Mouse (Mus musculus) common myeloid progenitor, adult 5-6 weeks (primary cell): ENCODE results near the gene Bhlhe40. TPM values are rescaled to one million over a fixed set of nuclear protein-coding genes. Genes with fewer than 3 reads are reported as not detected.

ENCODE experiments used
- ATAC-seq: replicated peaks from 2 replicates; pipeline ENCODE4 v1.8.0; 2016; ENCODE audit warnings: low read depth, mild to moderate bottlenecking, moderate TSS enrichment, inconsistent platforms; ENCODE audit not compliant: poor library complexity, severe bottlenecking
- total RNA-seq: library from RNA; stranded (forward); fragments of 200-1000, 187-1606 nt; gene quantifications from 2 replicates; pipeline ENCODE4 v1.2.3, GENCODE M21; 2017

Bhlhe40 gene
- total RNA-seq, result 4.3 and 4.6 TPM in 2 replicates

GRCm38 (mm10) chr6:108660206-108660877, at the start of gene Bhlhe40:
Gene Bhlhe40 (plus strand): TSS chr6:108660629.
- ATAC-seq, result peak; percentile 44

GRCm38 (mm10) chr6:108611663-108612062, 48.8 kb upstream of the Bhlhe40 start:
- ATAC-seq, result peak; percentile 83

- peak; percentile 58 for ATAC-seq
Measured at GRCm38 (mm10) chr6:108618025-108618424, 42.4 kb upstream of the Bhlhe40 start.

GRCm38 (mm10) chr6:108623028-108623565, 37.3 kb upstream of the Bhlhe40 start:
- no peak for ATAC-seq

GRCm38 (mm10) chr6:108624915-108625314, 35.5 kb upstream of the Bhlhe40 start:
- peak; percentile 85 for ATAC-seq

GRCm38 (mm10) chr6:108630701-108631100, 29.7 kb upstream of the Bhlhe40 start:
- peak; percentile 98 for ATAC-seq

GRCm38 (mm10) chr6:108638157-108638833, 22.1 kb upstream of the Bhlhe40 start:
- no peak for ATAC-seq

GRCm38 (mm10) chr6:108642020-108642419, 18.4 kb upstream of the Bhlhe40 start:
- ATAC-seq, result no peak

- ATAC-seq, result no peak
Measured at GRCm38 (mm10) chr6:108643035-108643434, 17.4 kb upstream of the Bhlhe40 start.

GRCm38 (mm10) chr6:108644311-108644710, 16.1 kb upstream of the Bhlhe40 start:
- no peak for ATAC-seq

- ATAC-seq, result no peak
Measured at GRCm38 (mm10) chr6:108647094-108647493, 13.3 kb upstream of the Bhlhe40 start.

- ATAC-seq, result no peak
Measured at GRCm38 (mm10) chr6:108648072-108648471, 12.4 kb upstream of the Bhlhe40 start.

- no peak for ATAC-seq
Measured at GRCm38 (mm10) chr6:108655861-108656260, 4.6 kb upstream of the Bhlhe40 start.

- no peak for ATAC-seq
Measured at GRCm38 (mm10) chr6:108658051-108658415, 2.4 kb upstream of the Bhlhe40 start.

GRCm38 (mm10) chr6:108658416-108659201, 1.8 kb upstream of the Bhlhe40 start:
- ATAC-seq, result no peak

GRCm38 (mm10) chr6:108659221-108659725, 1.2 kb upstream of the Bhlhe40 start:
- peak; percentile 53 for ATAC-seq

- peak; percentile 17; the same call in 1 of the 2 replicates for ATAC-seq
Measured at GRCm38 (mm10) chr6:108659726-108660205, 663 bp upstream of the Bhlhe40 start.

- ATAC-seq, result peak; percentile 2
Measured at GRCm38 (mm10) chr6:108660878-108661389, 505 bp downstream of the Bhlhe40 start.

- ATAC-seq, result peak; percentile 41
Measured at GRCm38 (mm10) chr6:108661412-108661811, 983 bp downstream of the Bhlhe40 start.

GRCm38 (mm10) chr6:108661890-108662289, 1.5 kb downstream of the Bhlhe40 start:
- no peak for ATAC-seq
